Comparison of ENCODE assay signal across 30 mouse cellular contexts in genomic region chr6:30904033-30904432, GRCm38 (mm10). TPM values are rescaled to one million over a fixed set of nuclear protein-coding genes. Genes with fewer than 3 reads are reported as not detected.
A peak's percentile ranks its signal among the peaks of the same experiment; 100 is the strongest.
DNase-seq lines count a peak whose midpoint lies in the region; ATAC-seq lines count a peak whose summit lies in the region.
"Had no signal": no experiment of that assay in that cellular context is flagged by ENCODE, and none has a peak within 500 bp of the region (broad histone marks: within the 10 kb centered on the region; RNA-seq: fewer than 3 reads in every experiment).

No protein-coding gene starts in this region.

- no peaks in the 10 kb centered on the region for H3K9me3 ChIP-seq in kidney, embryonic 14.5 days (ENCODE audit: control insufficient read depth, low read length)
- H3K9me3 ChIP-seq: forebrain, embryonic 10.5 days; forebrain, embryonic 13.5 days; heart, embryonic 12.5 days; heart, embryonic 15.5 days; hindbrain, embryonic 10.5 days; hindbrain, embryonic 13.5 days had no signal

- 7% methylated on average over 3 of the region's 3 CpGs for WGBS in kidney, embryonic 14.5 days

- no peak overlapping the region for H3K27ac ChIP-seq in kidney, embryonic 14.5 days (ENCODE audit: low read depth, low read length)
- H3K27ac ChIP-seq: forebrain, embryonic 10.5 days; forebrain, embryonic 13.5 days; heart, embryonic 15.5 days; hindbrain, embryonic 10.5 days; hindbrain, embryonic 13.5 days had no signal

- DNase-seq in kidney, postnatal 4 days, result no peak
- DNase-seq in spleen, postnatal 36 days (ENCODE audit: low spot score in 2 of 2), result peak; percentile 14 to 44
- no peak for DNase-seq in spleen, adult 18-20 months
- DNase-seq in gastrocnemius, adult 18-20 months (ENCODE audit: low spot score), result no peak
- no peak for DNase-seq in thymus, adult 18-20 months
- DNase-seq: adrenal gland, postnatal 10 days; adrenal gland, postnatal 36 days; cerebellum, adult 18-20 months; cerebellum, adult 9-10 months; cerebellum, postnatal 14 days; gastrocnemius, postnatal 25 days; heart, adult 18-20 months; heart, postnatal 10 days; heart, postnatal 36 days had no signal

- 0 out of 2 replicates have a peak, but pooled peaks have one; percentile 71 for ATAC-seq in kidney, embryonic 14.5 days (ENCODE audit: low FRiP score, low TSS enrichment)
- 0 out of 2 replicates have a peak, but pooled peaks have one; percentile 26 for ATAC-seq in neutrophil, adult 5-6 weeks (ENCODE audit: extremely low read depth, insufficient number of reproducible peaks, low FRiP score, poor library complexity, severe bottlenecking)
- ATAC-seq: CD4-positive, CD25-positive, alpha-beta regulatory T cell, adult 4 months; forebrain, embryonic 13.5 days; forebrain, embryonic 16.5 days; hindbrain, embryonic 16.5 days; Patski had no signal

- no peak overlapping the region for H3K9ac ChIP-seq in kidney, embryonic 14.5 days (ENCODE audit: low read depth, low read length)
- H3K9ac ChIP-seq: forebrain, embryonic 13.5 days; heart, embryonic 12.5 days; heart, embryonic 15.5 days; hindbrain, embryonic 13.5 days had no signal

- H3K4me3 ChIP-seq in kidney, embryonic 14.5 days (ENCODE audit: low read length), result no peak overlapping the region
- H3K4me3 ChIP-seq: forebrain, embryonic 10.5 days; forebrain, embryonic 13.5 days; heart, embryonic 12.5 days; heart, embryonic 15.5 days; hindbrain, embryonic 10.5 days; hindbrain, embryonic 13.5 days had no signal

- H3K36me3 ChIP-seq in kidney, embryonic 14.5 days (ENCODE audit: control insufficient read depth, insufficient read depth, low read length), result no peaks in the 10 kb centered on the region
- H3K36me3 ChIP-seq: forebrain, embryonic 10.5 days; heart, embryonic 12.5 days; heart, embryonic 15.5 days; hindbrain, embryonic 10.5 days; hindbrain, embryonic 13.5 days had no signal

- no peaks in the 10 kb centered on the region for H3K4me1 ChIP-seq in kidney, embryonic 14.5 days (ENCODE audit: control insufficient read depth, insufficient read depth, low read length)
- H3K4me1 ChIP-seq: heart, embryonic 12.5 days; heart, embryonic 15.5 days; hindbrain, embryonic 13.5 days had no signal

- no peaks in the 10 kb centered on the region for H3K27me3 ChIP-seq in kidney, embryonic 14.5 days (ENCODE audit: control insufficient read depth, insufficient read depth, low read length)
- H3K27me3 ChIP-seq: forebrain, embryonic 13.5 days; heart, embryonic 12.5 days; heart, embryonic 15.5 days; hindbrain, embryonic 13.5 days had no signal

- H3K4me2 ChIP-seq in kidney, embryonic 14.5 days (replicated peaks; ENCODE audit: low read depth, low read length), result no peak overlapping the region
- H3K4me2 ChIP-seq: forebrain, embryonic 13.5 days; heart, embryonic 12.5 days; heart, embryonic 15.5 days; hindbrain, embryonic 13.5 days had no signal

RNA-seq across cellular contexts. Expression of gene Copg2, which starts 7.4 kb away (rescaled TPM):
- polyA plus RNA-seq in kidney, embryonic 14.5 days (2014; fragmentation: Nextera tagmentation; extraction: Ambion mirVana), result 30.1 and 32.3 TPM in 2 replicates
- total RNA-seq in neutrophil, adult 5-6 weeks (2017), result 31.7 and 36.7 TPM in 2 replicates
- total RNA-seq in gastrocnemius, adult 18-20 months (2021), result 10 to 100 TPM; 12.5 to 15.7 TPM

RNA-seq across cellular contexts. Expression of gene Tsga13, which starts 11.3 kb away (rescaled TPM):
- 0.38 and 1.3 TPM in 2 replicates for polyA plus RNA-seq in kidney, embryonic 14.5 days (2014; fragmentation: Nextera tagmentation; extraction: Ambion mirVana)
- not detected in 2 replicates for total RNA-seq in neutrophil, adult 5-6 weeks (2017)
- not detected for total RNA-seq in gastrocnemius, adult 18-20 months (2021)
- total RNA-seq: adrenal gland, adult 18-20 months; adrenal gland, postnatal 36 days; gastrocnemius, adult 8-10 months; gastrocnemius, postnatal 25 days; heart, adult 18-20 months; heart, postnatal 36 days had no signal
- polyA plus RNA-seq: C2C12; CD4-positive, CD25-positive, alpha-beta regulatory T cell, adult 4 months; embryonic facial prominence, embryonic 11.5 days; hindbrain, embryonic 10.5 days; Patski had no signal

RNA-seq across cellular contexts. Expression of gene Klf14, which starts 54.8 kb away (rescaled TPM):
- 4.3 and 5.0 TPM in 2 replicates for polyA plus RNA-seq in kidney, embryonic 14.5 days (2014; fragmentation: Nextera tagmentation; extraction: Ambion mirVana)
- not detected in 2 replicates for total RNA-seq in neutrophil, adult 5-6 weeks (2017)
- total RNA-seq in gastrocnemius, adult 18-20 months (2021), result under 1 TPM in 1 of 2 experiments, not detected in 1; 0.21 TPM
- total RNA-seq: adrenal gland, adult 18-20 months; adrenal gland, postnatal 36 days had no signal
- polyA plus RNA-seq: C2C12, Patski had no signal

Comparison
In these comparisons a context has a peak if more than half of its experiments do, and no peak if none do; other contexts are left out.
1. DNase-seq: peak in spleen, postnatal 36 days (2 of 2); none in kidney, postnatal 4 days (0 of 2), spleen, adult 18-20 months (0 of 2), gastrocnemius, adult 18-20 months (single experiment) and thymus, adult 18-20 months (0 of 2).